Mouse (Mus musculus): Measurements from ENCODE around the gene Trim5.

Gene Trim5

GRCm38 (mm10) chr7:104240857-104241256 is 47.0 kb downstream of the Trim5 start:
- no peaks in the 10 kb centered on the region for H3K27me3 ChIP-seq (ENCODE audit: control insufficient read depth, insufficient read depth, low read length, poor library complexity, severe bottlenecking)
- peak; percentile 61 for DNase-seq (ENCODE audit: low read depth, low spot score)
- H3K36me3 ChIP-seq (ENCODE audit: control insufficient read depth, insufficient read depth, low read length, poor library complexity, severe bottlenecking), result no peaks in the 10 kb centered on the region

- H3K27me3 ChIP-seq (ENCODE audit: control insufficient read depth, insufficient read depth, low read length, poor library complexity, severe bottlenecking), result no peaks in the 10 kb centered on the region
- no peaks in the 10 kb centered on the region for H3K36me3 ChIP-seq (ENCODE audit: control insufficient read depth, insufficient read depth, low read length, poor library complexity, severe bottlenecking)
- DNase-seq (ENCODE audit: low read depth, low spot score), result peak; percentile 79
Measured at GRCm38 (mm10) chr7:104231203-104231602, 56.7 kb downstream of the Trim5 start.

GRCm38 (mm10) chr7:104218701-104219569 is 69.0 kb downstream of the Trim5 start, which contains the start of gene Trim6:
Gene Trim6, plus strand, starts transcription at chr7:104218793.
- DNase-seq (ENCODE audit: low read depth, low spot score), result no peak

GRCm38 (mm10) chr7:104217881-104218280 is 70.0 kb downstream of the Trim5 start:
- H3K36me3 ChIP-seq (ENCODE audit: control insufficient read depth, insufficient read depth, low read length, poor library complexity, severe bottlenecking), result no peaks in the 10 kb centered on the region
- peak; percentile 26 for DNase-seq (ENCODE audit: low read depth, low spot score)

More at GRCm38 (mm10) chr7:104218701-104219569, 69.0 kb downstream of the Trim5 start, which contains the start of gene Trim6:
- Histone ChIP-seq H3K36me3 (ENCODE audit: control insufficient read depth, insufficient read depth, low read length, poor library complexity, severe bottlenecking) (no peaks in the 10 kb centered on the region), H3K27me3 (ENCODE audit: control insufficient read depth, insufficient read depth, low read length, poor library complexity, severe bottlenecking) (no peaks in the 10 kb centered on the region)

GRCm38 (mm10) chr7:104216011-104216535 is 71.8 kb downstream of the Trim5 start:
- Histone ChIP-seq H3K27me3 (ENCODE audit: control insufficient read depth, insufficient read depth, low read length, poor library complexity, severe bottlenecking) (no peaks in the 10 kb centered on the region), H3K36me3 (ENCODE audit: control insufficient read depth, insufficient read depth, low read length, poor library complexity, severe bottlenecking) (no peaks in the 10 kb centered on the region)
- no peak for DNase-seq (ENCODE audit: low read depth, low spot score)

More at GRCm38 (mm10) chr7:104217881-104218280, 70.0 kb downstream of the Trim5 start:
- H3K27me3 ChIP-seq (ENCODE audit: control insufficient read depth, insufficient read depth, low read length, poor library complexity, severe bottlenecking), result no peaks in the 10 kb centered on the region
